Mouse (Mus musculus): ENCODE data around the gene Fpgs. TPM values are rescaled to one million over a fixed set of nuclear protein-coding genes. Genes with fewer than 3 reads are reported as not detected.

Gene Fpgs
- polyA plus RNA-seq, 1 experiment: 19.7 TPM

- no peaks in the 10 kb centered on the region for H3K27me3 ChIP-seq (ENCODE audit: control insufficient read depth, insufficient read depth, low read length)
- no peaks in the 10 kb centered on the region for H3K4me1 ChIP-seq (ENCODE audit: control insufficient read depth, insufficient read depth, low read length)
- no peak overlapping the region for H3K4me3 ChIP-seq (replicated peaks; ENCODE audit: insufficient read depth, low read depth, low read length)
- WGBS: 75% methylated on average over 4 of the region's 4 CpGs
- no peak overlapping the region for H3K27ac ChIP-seq (ENCODE audit: insufficient read depth, low read length)
- no peak for DNase-seq
- TF ChIP-seq POLR2A (IDR thresholded peaks at IDR 0.05; ENCODE audit: borderline replicate concordance, insufficient read depth, low read length): no peak
- TF ChIP-seq CTCF (IDR thresholded peaks at IDR 0.05; ENCODE audit: borderline replicate concordance, insufficient read depth, low read depth, low read length): no peak
Observed at GRCm38 (mm10) chr2:32731911-32732310, 28.0 kb upstream of the Fpgs start.

DNA sequence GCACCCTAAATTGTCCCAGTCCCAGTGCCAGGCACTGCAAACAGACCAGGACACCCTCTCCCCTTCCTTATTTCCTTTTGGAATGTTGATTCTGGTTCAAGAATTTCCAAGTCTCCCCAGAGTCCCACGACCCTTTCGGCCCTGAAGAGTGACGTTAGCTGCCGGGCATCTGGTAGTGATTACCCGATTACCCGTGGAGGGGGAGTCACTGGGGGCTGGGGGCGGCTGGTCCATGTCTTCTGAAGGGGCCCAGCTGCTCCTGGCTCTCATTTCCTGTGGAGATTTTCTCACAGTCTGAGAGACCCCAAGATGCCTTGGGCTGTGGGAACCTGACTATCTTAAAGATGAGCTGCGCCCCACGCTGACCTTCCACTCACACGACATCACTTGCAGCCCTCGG lies 26.9 kb upstream of the Fpgs start:
- DNase-seq: no peak
- no peak overlapping the region for H3K27ac ChIP-seq (ENCODE audit: insufficient read depth, low read length)
- TF ChIP-seq POLR2A (IDR thresholded peaks at IDR 0.05; ENCODE audit: borderline replicate concordance, insufficient read depth, low read length) (no peak), CTCF (IDR thresholded peaks at IDR 0.05; ENCODE audit: borderline replicate concordance, insufficient read depth, low read depth, low read length) (no peak)
- 47% methylated on average over 11 of the region's 11 CpGs for WGBS
- no peaks in the 10 kb centered on the region for H3K27me3 ChIP-seq (ENCODE audit: control insufficient read depth, insufficient read depth, low read length)
- no peak overlapping the region for H3K4me3 ChIP-seq (replicated peaks; ENCODE audit: insufficient read depth, low read depth, low read length)
- H3K4me1 ChIP-seq (ENCODE audit: control insufficient read depth, insufficient read depth, low read length): no peaks in the 10 kb centered on the region

- Histone ChIP-seq H3K4me3 (replicated peaks; ENCODE audit: insufficient read depth, low read depth, low read length) (no peak overlapping the region), H3K27me3 (ENCODE audit: control insufficient read depth, insufficient read depth, low read length) (no peaks in the 10 kb centered on the region), H3K27ac (ENCODE audit: insufficient read depth, low read length) (no peak overlapping the region), H3K4me1 (ENCODE audit: control insufficient read depth, insufficient read depth, low read length) (no peaks in the 10 kb centered on the region)
- TF ChIP-seq POLR2A (IDR thresholded peaks at IDR 0.05; ENCODE audit: borderline replicate concordance, insufficient read depth, low read length): no peak
- no peak for TF ChIP-seq CTCF (IDR thresholded peaks at IDR 0.05; ENCODE audit: borderline replicate concordance, insufficient read depth, low read depth, low read length)
- WGBS: 90% methylated on average over 4 of the region's 4 CpGs
- DNase-seq: no peak
Observed at GRCm38 (mm10) chr2:32729547-32729946, 25.6 kb upstream of the Fpgs start.

GRCm38 (mm10) chr2:32728463-32728862 lies 24.5 kb upstream of the Fpgs start:
- H3K27ac ChIP-seq (ENCODE audit: insufficient read depth, low read length): no peak overlapping the region
- H3K27me3 ChIP-seq (ENCODE audit: control insufficient read depth, insufficient read depth, low read length): no peaks in the 10 kb centered on the region
- no peaks in the 10 kb centered on the region for H3K4me1 ChIP-seq (ENCODE audit: control insufficient read depth, insufficient read depth, low read length)
- TF ChIP-seq POLR2A (IDR thresholded peaks at IDR 0.05; ENCODE audit: borderline replicate concordance, insufficient read depth, low read length) (no peak), CTCF (IDR thresholded peaks at IDR 0.05; ENCODE audit: borderline replicate concordance, insufficient read depth, low read depth, low read length) (no peak)
- WGBS: 74% methylated on average over 7 of the region's 7 CpGs
- H3K4me3 ChIP-seq (replicated peaks; ENCODE audit: insufficient read depth, low read depth, low read length): peak overlapping the region; percentile 2
- DNase-seq: no peak

GRCm38 (mm10) chr2:32727435-32727834 lies 23.5 kb upstream of the Fpgs start:
- TF ChIP-seq POLR2A (IDR thresholded peaks at IDR 0.05; ENCODE audit: borderline replicate concordance, insufficient read depth, low read length) (0 out of 2 replicates have a peak, but pooled peaks have one; percentile 3), CTCF (IDR thresholded peaks at IDR 0.05; ENCODE audit: borderline replicate concordance, insufficient read depth, low read depth, low read length) (no peak)
- Histone ChIP-seq H3K27ac (ENCODE audit: insufficient read depth, low read length) (no peak overlapping the region), H3K4me1 (ENCODE audit: control insufficient read depth, insufficient read depth, low read length) (no peaks in the 10 kb centered on the region), H3K4me3 (replicated peaks; ENCODE audit: insufficient read depth, low read depth, low read length) (peak overlapping the region; percentile 50), H3K27me3 (ENCODE audit: control insufficient read depth, insufficient read depth, low read length) (no peaks in the 10 kb centered on the region)
- peak; percentile 84 to 92 for DNase-seq
- WGBS: under 1% methylated on average over 16 of the region's 16 CpGs

GRCm38 (mm10) chr2:32724832-32725790 lies 21.2 kb upstream of the Fpgs start:
- 76% methylated on average over 16 of the region's 16 CpGs for WGBS

DNA sequence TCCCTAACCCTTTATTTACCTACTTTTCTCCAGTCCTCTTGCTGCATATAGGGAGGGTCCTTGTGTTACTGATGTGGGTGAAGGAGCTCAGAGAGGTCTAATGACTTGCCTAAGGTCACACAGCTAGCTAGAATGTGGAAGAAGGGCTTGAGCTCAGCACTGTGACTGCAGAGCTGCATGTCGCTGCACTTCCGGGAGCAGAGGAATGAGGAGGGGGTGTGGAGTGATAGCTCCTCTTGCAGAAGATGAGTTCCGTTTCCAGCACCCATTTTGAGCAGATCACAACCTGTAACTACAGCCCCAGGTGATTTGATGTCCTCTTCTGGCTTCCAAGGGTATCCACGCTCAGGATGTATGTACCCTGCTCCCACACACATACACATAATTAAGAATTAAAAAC lies 20.2 kb upstream of the Fpgs start:
- Histone ChIP-seq H3K4me3 (replicated peaks; ENCODE audit: insufficient read depth, low read depth, low read length) (no peak overlapping the region), H3K4me1 (ENCODE audit: control insufficient read depth, insufficient read depth, low read length) (no peaks in the 10 kb centered on the region), H3K27ac (ENCODE audit: insufficient read depth, low read length) (no peak overlapping the region), H3K27me3 (ENCODE audit: control insufficient read depth, insufficient read depth, low read length) (no peaks in the 10 kb centered on the region)
- DNase-seq: no peak
- WGBS: 91% methylated on average over 4 of the region's 4 CpGs
- TF ChIP-seq POLR2A (IDR thresholded peaks at IDR 0.05; ENCODE audit: borderline replicate concordance, insufficient read depth, low read length) (no peak), CTCF (IDR thresholded peaks at IDR 0.05; ENCODE audit: borderline replicate concordance, insufficient read depth, low read depth, low read length) (no peak)

More at GRCm38 (mm10) chr2:32724832-32725790, 21.2 kb upstream of the Fpgs start:
- Histone ChIP-seq H3K27ac (ENCODE audit: insufficient read depth, low read length) (no peak overlapping the region), H3K4me1 (ENCODE audit: control insufficient read depth, insufficient read depth, low read length) (no peaks in the 10 kb centered on the region), H3K4me3 (replicated peaks; ENCODE audit: insufficient read depth, low read depth, low read length) (no peak overlapping the region), H3K27me3 (ENCODE audit: control insufficient read depth, insufficient read depth, low read length) (no peaks in the 10 kb centered on the region)
- DNase-seq: no peak
- TF ChIP-seq POLR2A (IDR thresholded peaks at IDR 0.05; ENCODE audit: borderline replicate concordance, insufficient read depth, low read length) (no peak), CTCF (IDR thresholded peaks at IDR 0.05; ENCODE audit: borderline replicate concordance, insufficient read depth, low read depth, low read length) (no peak)

GRCm38 (mm10) chr2:32722581-32722980 lies 18.6 kb upstream of the Fpgs start:
- DNase-seq: no peak
- H3K4me3 ChIP-seq (replicated peaks; ENCODE audit: insufficient read depth, low read depth, low read length): no peak overlapping the region
- H3K4me1 ChIP-seq (ENCODE audit: control insufficient read depth, insufficient read depth, low read length): no peaks in the 10 kb centered on the region
- 77% methylated on average over 3 of the region's 3 CpGs for WGBS
- H3K27me3 ChIP-seq (ENCODE audit: control insufficient read depth, insufficient read depth, low read length): no peaks in the 10 kb centered on the region
- no peak for TF ChIP-seq POLR2A (IDR thresholded peaks at IDR 0.05; ENCODE audit: borderline replicate concordance, insufficient read depth, low read length)
- TF ChIP-seq CTCF (IDR thresholded peaks at IDR 0.05; ENCODE audit: borderline replicate concordance, insufficient read depth, low read depth, low read length): no peak
- H3K27ac ChIP-seq (ENCODE audit: insufficient read depth, low read length): no peak overlapping the region
